Mouse (Mus musculus) E14TG2a.4 (cell line): Measurements from ENCODE around the gene Glipr2.

Source experiments
- H3K27me3 ChIP-seq: 2 replicates; pipeline ENCODE4 v1.6.1; 2014; ENCODE audit warnings: low read length, control low read depth; ENCODE audit not compliant: insufficient read depth
- H3K36me3 ChIP-seq: 2 replicates; pipeline ENCODE4 v1.6.1; 2014; ENCODE audit warnings: low read length, control low read depth; ENCODE audit not compliant: insufficient read depth
- H3K4me1 ChIP-seq: replicated peaks from 2 replicates; pipeline ENCODE4 v1.6.1; 2014; ENCODE audit warnings: low read depth, low read length, control low read depth
- H3K4me3 ChIP-seq: replicated peaks from 2 replicates; pipeline ENCODE4 v1.5.1; 2014; ENCODE audit warnings: mild to moderate bottlenecking, low read length
- H3K9me3 ChIP-seq: 2 replicates; pipeline ENCODE4 v1.6.1; 2014; ENCODE audit warnings: low read length, control low read depth
- CTCF ChIP-seq: conservative IDR thresholded peaks from 2 replicates; pipeline ENCODE4 v1.5.1; 2014; ENCODE audit warnings: low read length
- NANOG ChIP-seq: IDR thresholded peaks from 2 replicates; pipeline ENCODE4 v1.6.1; 2014; ENCODE audit warnings: borderline replicate concordance, low read length, mixed read lengths
- POU5F1 ChIP-seq: IDR thresholded peaks from 2 replicates; pipeline ENCODE4 v1.6.1; 2014; ENCODE audit warnings: low read length, borderline replicate concordance

The Glipr2 gene

GRCm38 (mm10) chr4:43982053-43982732, 25.0 kb downstream of the Glipr2 start:
- Histone ChIP-seq H3K9me3 (no peaks in the 10 kb centered on the region), H3K4me3 (peak overlapping the region; percentile 39), H3K36me3 (peaks cover 19% of the 10 kb centered on the region; the same call in 1 of the 2 replicates), H3K27me3 (peaks cover 35% of the 10 kb centered on the region), H3K4me1 (peaks cover 76% of the 10 kb centered on the region)
- TF ChIP-seq CTCF (peak; percentile 67), NANOG (no peak), POU5F1 (no peak)

- no peaks in the 10 kb centered on the region for H3K9me3 ChIP-seq
- TF ChIP-seq POU5F1 (no peak), CTCF (no peak), NANOG (no peak)
- peaks cover 10% of the 10 kb centered on the region; the same call in 1 of the 2 replicates for H3K36me3 ChIP-seq
- H3K4me1 ChIP-seq = peaks cover 67% of the 10 kb centered on the region
- H3K27me3 ChIP-seq = peaks cover 35% of the 10 kb centered on the region
- peak within 1 kb of the TSS; percentile 52 for H3K4me3 ChIP-seq
Observed at GRCm38 (mm10) chr4:43983181-43983580, 26.0 kb downstream of the Glipr2 start, which contains the start of gene Ccin. Gene Ccin, plus strand, starts transcription at chr4:43983483.

GRCm38 (mm10) chr4:43983756-43984155, 26.6 kb downstream of the Glipr2 start:
- Histone ChIP-seq H3K9me3 (no peaks in the 10 kb centered on the region), H3K4me3 (peak overlapping the region; percentile 52), H3K27me3 (peaks cover 35% of the 10 kb centered on the region), H3K36me3 (peaks cover 9% of the 10 kb centered on the region; the same call in 1 of the 2 replicates), H3K4me1 (peaks cover 63% of the 10 kb centered on the region)
- TF ChIP-seq CTCF (no peak), POU5F1 (no peak), NANOG (no peak)

- H3K9me3 ChIP-seq = no peaks in the 10 kb centered on the region
- H3K4me1 ChIP-seq = peaks cover 58% of the 10 kb centered on the region
- peak overlapping the region; percentile 52 for H3K4me3 ChIP-seq
- TF ChIP-seq CTCF (no peak), NANOG (no peak), POU5F1 (no peak)
- H3K36me3 ChIP-seq = peaks cover 13% of the 10 kb centered on the region
- peaks cover 35% of the 10 kb centered on the region for H3K27me3 ChIP-seq
Observed at GRCm38 (mm10) chr4:43984326-43984725, 27.1 kb downstream of the Glipr2 start.

GRCm38 (mm10) chr4:43988976-43989375, 31.8 kb downstream of the Glipr2 start:
- TF ChIP-seq NANOG = no peak
- no peak for TF ChIP-seq POU5F1
- TF ChIP-seq CTCF = no peak
- Histone ChIP-seq H3K9me3 (no peaks in the 10 kb centered on the region), H3K36me3 (peaks cover 11% of the 10 kb centered on the region), H3K4me1 (peaks cover 31% of the 10 kb centered on the region), H3K27me3 (peaks cover 20% of the 10 kb centered on the region), H3K4me3 (no peak overlapping the region)

GRCm38 (mm10) chr4:43993072-43993471, 35.9 kb downstream of the Glipr2 start:
- H3K27me3 ChIP-seq = no peaks in the 10 kb centered on the region
- peak overlapping the region; percentile 84 for H3K4me3 ChIP-seq
- TF ChIP-seq CTCF (no peak), POU5F1 (no peak), NANOG (no peak)
- no peaks in the 10 kb centered on the region for H3K9me3 ChIP-seq
- H3K36me3 ChIP-seq = peaks cover 18% of the 10 kb centered on the region
- peaks cover 58% of the 10 kb centered on the region for H3K4me1 ChIP-seq

- Histone ChIP-seq H3K4me3 (peak overlapping the region; percentile 84), H3K4me1 (peaks cover 55% of the 10 kb centered on the region), H3K9me3 (no peaks in the 10 kb centered on the region), H3K27me3 (no peaks in the 10 kb centered on the region), H3K36me3 (peaks cover 12% of the 10 kb centered on the region)
- TF ChIP-seq NANOG (no peak), CTCF (no peak), POU5F1 (no peak)
Observed at GRCm38 (mm10) chr4:43994342-43994741, 37.1 kb downstream of the Glipr2 start.

GRCm38 (mm10) chr4:44003622-44004021, 46.4 kb downstream of the Glipr2 start:
- H3K4me1 ChIP-seq = peaks cover 24% of the 10 kb centered on the region
- no peaks in the 10 kb centered on the region for H3K27me3 ChIP-seq
- H3K9me3 ChIP-seq = no peaks in the 10 kb centered on the region
- peaks cover 24% of the 10 kb centered on the region for H3K36me3 ChIP-seq
- H3K4me3 ChIP-seq = peak overlapping the region; percentile 75
- TF ChIP-seq POU5F1 (no peak), CTCF (no peak), NANOG (no peak)

GRCm38 (mm10) chr4:44004126-44004525, 46.9 kb downstream of the Glipr2 start, which contains the start of gene Clta:
Gene Clta, plus strand, starts transcription at chr4:44004452.
- peaks cover 24% of the 10 kb centered on the region for H3K36me3 ChIP-seq
- H3K4me1 ChIP-seq = peaks cover 24% of the 10 kb centered on the region
- H3K9me3 ChIP-seq = no peaks in the 10 kb centered on the region
- H3K27me3 ChIP-seq = no peaks in the 10 kb centered on the region
- peak within 1 kb of the TSS; percentile 75 for H3K4me3 ChIP-seq
- no peak for TF ChIP-seq NANOG
- no peak for TF ChIP-seq POU5F1
- no peak for TF ChIP-seq CTCF
